Mouse (Mus musculus) small intestine, adult 2 months (tissue): Measurements from ENCODE around the gene Rps27.

ENCODE experiments used
- CTCF ChIP-seq: fragments of 200-500 bp; IDR thresholded peaks from 2 replicates; pipeline ENCODE4 v1.5.1; 2012; ENCODE audit warnings: low read depth, mild to moderate bottlenecking, control low read depth, inconsistent platforms, low read length, moderate library complexity, mixed read lengths; ENCODE audit not compliant: insufficient replicate concordance, insufficient read length; ENCODE audit errors: extremely low read depth
- POLR2A ChIP-seq: fragments of 200-500 bp; IDR thresholded peaks from 2 replicates; pipeline ENCODE4 v1.6.1; 2012; ENCODE audit warnings: low read depth, mild to moderate bottlenecking, control low read depth, inconsistent platforms, low read length, moderate library complexity

- TF ChIP-seq CTCF: no peak
- no peak for TF ChIP-seq POLR2A
Observed at GRCm38 (mm10) chr3:90209908-90210566, 3.4 kb downstream of the Rps27 start.
